Mouse (Mus musculus) thymus, adult 2 months (tissue): Measurements from ENCODE around the gene Daam2. TPM values are rescaled to one million over a fixed set of nuclear protein-coding genes. Genes with fewer than 3 reads are reported as not detected.

ENCODE experiments used
- DNase-seq: peaks from one replicate; pipeline ENCODE4 v3.0.0; 2021
- H3K27ac ChIP-seq: fragments of 200-500 bp; 2 replicates; pipeline ENCODE4 v1.5.1; 2012; ENCODE audit warnings: low read length, control low read depth; ENCODE audit not compliant: control insufficient read depth, insufficient read depth
- H3K27me3 ChIP-seq: fragments of 200-500 bp; 2 replicates; pipeline ENCODE4 v1.6.1; 2012; ENCODE audit warnings: mild to moderate bottlenecking, low read length, moderate library complexity, mixed read lengths; ENCODE audit not compliant: control insufficient read depth, insufficient read depth
- H3K36me3 ChIP-seq: fragments of 200-500 bp; 2 replicates; pipeline ENCODE4 v1.6.1; 2012; ENCODE audit warnings: mild to moderate bottlenecking, low read length, moderate library complexity; ENCODE audit not compliant: control insufficient read depth, insufficient read depth
- H3K4me1 ChIP-seq: fragments of 200-500 bp; replicated peaks from 2 replicates; pipeline ENCODE4 v1.6.1; 2012; ENCODE audit warnings: low read length; ENCODE audit not compliant: control insufficient read depth, insufficient read depth
- H3K4me3 ChIP-seq: fragments of 200-500 bp; 2 replicates; pipeline ENCODE4 v1.5.1; 2012; ENCODE audit warnings: mild to moderate bottlenecking, low read length, control low read depth, moderate library complexity; ENCODE audit not compliant: control insufficient read depth, insufficient read depth
- CTCF ChIP-seq: fragments of 200-500 bp; IDR thresholded peaks from 2 replicates; pipeline ENCODE4 v1.5.1; 2012; ENCODE audit warnings: mild to moderate bottlenecking, control low read depth, low read length, moderate library complexity, borderline replicate concordance; ENCODE audit not compliant: control insufficient read depth, poor library complexity, insufficient read depth; ENCODE audit errors: extremely low read depth
- POLR2A ChIP-seq: fragments of 200-500 bp; IDR thresholded peaks from 2 replicates; pipeline ENCODE4 v1.6.1; 2012; ENCODE audit warnings: mild to moderate bottlenecking, low read length, control low read depth, moderate library complexity; ENCODE audit not compliant: control insufficient read depth, poor library complexity, insufficient read depth; ENCODE audit errors: extremely low read depth
- WGBS: fragments of 180-500 bp; shearing (Covaris S2); methylation state at CpG from one replicate; pipeline ENCODE4 v1.1.7; 2018; 5-methylcytosine and 5-hydroxymethylcytosine counted together
- polyA plus RNA-seq: library from polyadenylated mRNA; depleted of rRNA; stranded (reverse); fragments of >200 nt; gene quantifications from 2 replicates; pipeline ENCODE4 v1.2.3, GENCODE M21; 2012

Daam2 gene
- polyA plus RNA-seq, 1 experiment, result 0.62 TPM

- H3K27ac ChIP-seq, result no peak overlapping the region
- TF ChIP-seq POLR2A (no peak), CTCF (no peak)
- no peak overlapping the region for H3K4me3 ChIP-seq
- no peaks in the 10 kb centered on the region for H3K36me3 ChIP-seq
- no peak for DNase-seq
- WGBS, result 80% methylated on average over 7 of the region's 7 CpGs
- no peaks in the 10 kb centered on the region for H3K27me3 ChIP-seq
- no peaks in the 10 kb centered on the region for H3K4me1 ChIP-seq
Measured at GRCm38 (mm10) chr17:49528503-49529205, 35.5 kb downstream of the Daam2 start.

GRCm38 (mm10) chr17:49528033-49528432 is 36.1 kb downstream of the Daam2 start:
- WGBS, result 92% methylated on average over 4 of the region's 4 CpGs
- Histone ChIP-seq H3K27me3 (no peaks in the 10 kb centered on the region), H3K4me3 (no peak overlapping the region), H3K27ac (no peak overlapping the region), H3K36me3 (no peaks in the 10 kb centered on the region), H3K4me1 (no peaks in the 10 kb centered on the region)
- TF ChIP-seq CTCF (no peak), POLR2A (no peak)
- no peak for DNase-seq

- 88% methylated on average over 5 of the region's 5 CpGs for WGBS
- H3K4me3 ChIP-seq, result no peak overlapping the region
- H3K36me3 ChIP-seq, result no peaks in the 10 kb centered on the region
- TF ChIP-seq CTCF (no peak), POLR2A (no peak)
- no peaks in the 10 kb centered on the region for H3K4me1 ChIP-seq
- no peak overlapping the region for H3K27ac ChIP-seq
- no peaks in the 10 kb centered on the region for H3K27me3 ChIP-seq
- DNase-seq, result no peak
Measured at GRCm38 (mm10) chr17:49526566-49526965, 37.6 kb downstream of the Daam2 start.

DNA sequence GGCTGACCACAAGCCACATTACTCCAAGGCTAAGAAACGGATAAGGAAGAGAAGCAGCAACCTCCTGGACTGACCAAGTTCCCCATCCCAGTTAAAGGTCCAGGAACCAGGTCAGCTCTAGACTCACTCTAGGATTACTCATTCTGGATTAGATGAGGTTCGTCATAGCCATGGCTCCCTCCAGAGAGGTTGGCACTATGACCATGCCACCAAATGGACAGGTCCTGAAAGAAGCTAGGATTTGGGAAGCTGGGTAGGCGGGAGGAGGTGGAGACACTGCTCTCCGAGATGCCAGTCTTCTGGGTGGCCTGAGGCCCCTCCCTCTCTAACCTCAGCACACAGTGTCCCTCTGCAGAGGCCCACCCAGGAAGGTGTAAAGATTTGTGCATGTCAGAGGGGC is 38.2 kb downstream of the Daam2 start:
- H3K36me3 ChIP-seq, result no peaks in the 10 kb centered on the region
- no peaks in the 10 kb centered on the region for H3K27me3 ChIP-seq
- no peak for DNase-seq
- 87% methylated on average over 4 of the region's 4 CpGs for WGBS
- TF ChIP-seq CTCF (no peak), POLR2A (no peak)
- no peaks in the 10 kb centered on the region for H3K4me1 ChIP-seq
- no peak overlapping the region for H3K27ac ChIP-seq
- H3K4me3 ChIP-seq, result no peak overlapping the region

- WGBS, result 61% methylated on average over 2 of the region's 2 CpGs
- no peaks in the 10 kb centered on the region for H3K4me1 ChIP-seq
- TF ChIP-seq CTCF (no peak), POLR2A (no peak)
- H3K27ac ChIP-seq, result no peak overlapping the region
- no peak overlapping the region for H3K4me3 ChIP-seq
- H3K36me3 ChIP-seq, result no peaks in the 10 kb centered on the region
- no peaks in the 10 kb centered on the region for H3K27me3 ChIP-seq
- DNase-seq, result no peak
Measured at GRCm38 (mm10) chr17:49524584-49524983, 39.6 kb downstream of the Daam2 start.

GRCm38 (mm10) chr17:49522435-49522834 is 41.7 kb downstream of the Daam2 start:
- Histone ChIP-seq H3K4me3 (no peak overlapping the region), H3K27me3 (no peaks in the 10 kb centered on the region), H3K27ac (no peak overlapping the region), H3K4me1 (no peaks in the 10 kb centered on the region), H3K36me3 (no peaks in the 10 kb centered on the region)
- TF ChIP-seq POLR2A (no peak), CTCF (no peak)
- 61% methylated on average over 2 of the region's 2 CpGs for WGBS
- no peak for DNase-seq

GRCm38 (mm10) chr17:49522002-49522401 is 42.1 kb downstream of the Daam2 start:
- Histone ChIP-seq H3K27ac (no peak overlapping the region), H3K4me1 (no peaks in the 10 kb centered on the region), H3K4me3 (no peak overlapping the region), H3K27me3 (no peaks in the 10 kb centered on the region), H3K36me3 (no peaks in the 10 kb centered on the region)
- WGBS, result 46% methylated on average over 7 of the region's 7 CpGs
- DNase-seq, result no peak
- TF ChIP-seq POLR2A (no peak), CTCF (no peak)
